Mouse (Mus musculus) heart, embryonic 13.5 days (tissue): ENCODE measurements around the gene Rab5c. TPM values are rescaled to one million over a fixed set of nuclear protein-coding genes. Genes with fewer than 3 reads are reported as not detected.

Experiments used
- ATAC-seq: fragments of 200-750 bp; cut with Nextera tagmentation; 2 replicates; pipeline ENCODE4 v1.8.0; 2017; ENCODE audit warnings: moderate TSS enrichment; ENCODE audit not compliant: insufficient number of reproducible peaks, low FRiP score, low TSS enrichment; ENCODE audit errors: extremely low read depth
- H3K27ac ChIP-seq: fragments of 300-500 bp; sonication (generic); replicated peaks from 2 replicates; pipeline ENCODE4 v1.5.1; 2015; ENCODE audit warnings: moderate library complexity, mild to moderate bottlenecking, inconsistent platforms
- H3K27me3 ChIP-seq: fragments of 300-500 bp; sonication (generic); replicated peaks from 2 replicates; pipeline ENCODE4 v1.6.1; 2015; ENCODE audit warnings: mild to moderate bottlenecking, inconsistent platforms
- H3K36me3 ChIP-seq: fragments of 300-500 bp; sonication (generic); 2 replicates; pipeline ENCODE4 v1.6.1; 2015; ENCODE audit warnings: mild to moderate bottlenecking, inconsistent platforms
- H3K4me1 ChIP-seq: fragments of 300-500 bp; sonication (generic); 2 replicates; pipeline ENCODE4 v1.6.1; 2015; ENCODE audit warnings: inconsistent platforms
- H3K4me2 ChIP-seq: fragments of 300-500 bp; sonication (generic); 2 replicates; pipeline ENCODE4 v1.6.1; 2015; ENCODE audit warnings: inconsistent platforms, mild to moderate bottlenecking, moderate library complexity
- H3K4me3 ChIP-seq: fragments of 300-500 bp; sonication (generic); 2 replicates; pipeline ENCODE4 v1.5.1; 2015; ENCODE audit warnings: moderate library complexity, mild to moderate bottlenecking, inconsistent platforms
- H3K9ac ChIP-seq: fragments of 300-500 bp; sonication (generic); 2 replicates; pipeline ENCODE4 v1.6.1; 2015; ENCODE audit warnings: inconsistent platforms, mild to moderate bottlenecking, moderate library complexity
- H3K9me3 ChIP-seq: fragments of 300-500 bp; sonication (generic); 2 replicates; pipeline ENCODE4 v1.6.1; 2016; ENCODE audit warnings: inconsistent platforms
- WGBS: fragments of 180-500 bp; shearing (Covaris S2); methylation state at CpG from one replicate; pipeline ENCODE4 v1.1.7; 2015; ENCODE audit warnings: mixed read lengths; 5-methylcytosine and 5-hydroxymethylcytosine counted together
- polyA plus RNA-seq: library from polyadenylated mRNA; unstranded; fragments of >200 nt; fragmentation: Nextera tagmentation; extraction: Ambion mirVana; gene quantifications from 2 replicates; pipeline ENCODE4 v1.2.1, GENCODE M21; 2015

The Rab5c gene
- polyA plus RNA-seq, 1 experiment from 2014 or later, result 13.6 TPM

DNA sequence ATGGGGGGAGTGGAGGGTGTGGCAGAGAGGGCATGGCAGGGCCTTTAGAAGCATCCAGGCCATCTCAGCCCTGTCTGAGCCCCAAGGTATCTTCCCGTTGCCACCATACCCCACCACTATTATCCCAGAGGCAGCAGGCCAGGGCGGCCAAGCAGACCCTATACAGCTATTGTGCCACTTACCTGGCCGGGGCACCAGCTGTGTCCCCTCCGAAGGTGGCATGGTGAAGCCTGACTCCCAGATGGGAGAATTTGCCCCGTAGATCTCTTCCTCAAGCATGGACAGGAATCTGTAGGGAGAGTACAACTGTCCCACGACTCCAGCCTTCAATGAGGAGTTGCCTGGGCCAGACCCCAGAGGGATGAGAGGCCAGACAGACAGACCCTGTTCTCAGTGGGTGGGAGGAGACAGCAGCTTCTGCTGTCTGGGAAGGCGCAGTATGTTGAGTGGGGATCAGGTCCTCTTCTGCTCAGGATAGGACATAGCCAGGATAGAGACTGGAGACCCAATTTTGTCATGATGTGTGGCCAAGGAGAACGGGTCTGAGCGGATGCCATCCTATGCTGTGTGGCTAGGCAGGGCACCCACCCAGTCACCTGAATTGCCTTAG lies 28.7 kb downstream of the Rab5c start:
- no peak overlapping the region for H3K4me3 ChIP-seq
- no peak for ATAC-seq
- no peak overlapping the region for H3K4me2 ChIP-seq
- H3K4me1 ChIP-seq, result peaks cover 30% of the 10 kb centered on the region
- H3K36me3 ChIP-seq, result peaks cover 64% of the 10 kb centered on the region
- H3K9me3 ChIP-seq, result no peaks in the 10 kb centered on the region
- no peaks in the 10 kb centered on the region for H3K27me3 ChIP-seq
- H3K27ac ChIP-seq, result no peak overlapping the region
- WGBS, result 84% methylated on average over 9 of the region's 9 CpGs
- no peak overlapping the region for H3K9ac ChIP-seq

DNA sequence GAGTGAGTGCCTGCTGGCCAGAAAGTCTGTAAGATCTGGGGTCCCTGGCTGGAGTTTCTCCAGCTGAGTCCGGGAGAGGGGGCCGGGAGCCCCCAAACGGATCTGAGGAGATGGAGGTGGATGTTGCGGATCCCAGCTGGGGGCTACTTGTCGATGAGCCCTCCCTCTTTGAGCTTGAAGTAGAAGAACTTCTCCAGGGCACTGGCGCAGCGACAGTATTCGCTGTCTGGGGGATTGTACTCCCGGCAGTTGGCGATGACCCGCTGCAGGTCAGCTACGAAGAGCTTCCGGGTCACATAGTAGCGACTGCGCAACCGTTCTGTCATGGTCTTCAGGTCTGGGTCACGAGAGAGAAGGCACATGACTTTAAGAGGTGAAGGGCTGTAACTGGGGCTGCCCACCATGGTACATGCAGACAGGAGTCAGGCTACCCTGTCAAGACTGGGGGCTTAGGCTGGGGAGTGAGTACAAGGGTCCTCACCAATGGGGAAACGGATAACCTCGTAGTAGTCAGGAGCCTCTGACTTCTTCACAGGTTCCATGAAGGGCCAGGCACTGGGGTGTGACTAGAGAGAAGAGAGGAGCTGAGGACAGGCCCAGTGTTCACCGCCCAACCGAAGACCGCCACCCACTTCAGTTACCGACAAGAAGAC lies 32.8 kb downstream of the Rab5c start:
- 0 out of 2 replicates have a peak, but pooled peaks cover 8% of the 10 kb centered on the region for H3K27me3 ChIP-seq
- H3K4me2 ChIP-seq, result no peak overlapping the region
- H3K4me3 ChIP-seq, result no peak overlapping the region
- peaks cover 61% of the 10 kb centered on the region for H3K36me3 ChIP-seq
- H3K9ac ChIP-seq, result no peak overlapping the region
- WGBS, result 88% methylated on average over 23 of the region's 23 CpGs
- no peaks in the 10 kb centered on the region for H3K9me3 ChIP-seq
- no peak for ATAC-seq
- no peak overlapping the region for H3K27ac ChIP-seq
- peaks cover 17% of the 10 kb centered on the region for H3K4me1 ChIP-seq

GRCm38 (mm10) chr11:100703851-100704531 lies 34.0 kb downstream of the Rab5c start, which contains the start of gene Dhx58:
TSS of gene Dhx58 (minus strand) at chr11:100704271.
- H3K4me3 ChIP-seq, result no peak within 1 kb of the TSS; the same call in 1 of the 2 replicates
- H3K4me1 ChIP-seq, result peaks cover 17% of the 10 kb centered on the region
- WGBS, result 58% methylated on average over 7 of the region's 7 CpGs

GRCm38 (mm10) chr11:100703366-100703765 lies 34.6 kb downstream of the Rab5c start:
- 55% methylated on average over 11 of the region's 11 CpGs for WGBS
- Histone ChIP-seq H3K36me3 (peaks cover 42% of the 10 kb centered on the region), H3K4me1 (peaks cover 17% of the 10 kb centered on the region), H3K9me3 (no peaks in the 10 kb centered on the region), H3K4me2 (peak overlapping the region; percentile 64; the same call in 1 of the 2 replicates), H3K9ac (no peak overlapping the region), H3K27ac (no peak overlapping the region), H3K4me3 (no peak overlapping the region), H3K27me3 (0 out of 2 replicates have a peak, but pooled peaks cover 8% of the 10 kb centered on the region)
- no peak for ATAC-seq

More at GRCm38 (mm10) chr11:100703851-100704531, 34.0 kb downstream of the Rab5c start, which contains the start of gene Dhx58:
- Histone ChIP-seq H3K9me3 (no peaks in the 10 kb centered on the region), H3K4me2 (peak within 1 kb of the TSS; percentile 64; the same call in 1 of the 2 replicates), H3K36me3 (peaks cover 49% of the 10 kb centered on the region), H3K27me3 (0 out of 2 replicates have a peak, but pooled peaks cover 8% of the 10 kb centered on the region), H3K27ac (no peak within 1 kb of the TSS), H3K9ac (peak within 1 kb of the TSS; percentile 72; the same call in 1 of the 2 replicates)
- no peak for ATAC-seq

DNA sequence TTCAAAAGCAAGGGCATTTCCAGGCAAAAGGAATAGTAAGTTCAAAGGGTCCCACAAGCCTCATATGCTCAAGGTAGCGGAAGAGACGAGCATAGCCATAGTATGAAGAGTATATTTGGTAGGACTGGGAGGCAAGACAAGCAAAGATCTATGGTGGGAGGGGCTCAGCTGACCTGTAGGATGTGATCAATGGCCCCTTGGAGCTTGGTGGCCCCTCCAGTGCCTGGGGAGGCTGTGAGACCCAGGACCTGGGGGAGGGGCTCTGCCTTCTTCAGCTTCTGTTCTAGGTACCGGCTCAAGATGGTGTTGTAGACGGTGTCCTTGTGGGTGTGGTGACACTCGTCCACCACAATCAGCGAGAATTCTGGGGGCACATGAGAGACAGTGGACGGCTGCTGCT lies 35.1 kb downstream of the Rab5c start:
- H3K9ac ChIP-seq, result peak overlapping the region; percentile 72
- H3K4me1 ChIP-seq, result peaks cover 17% of the 10 kb centered on the region
- 33% methylated on average over 7 of the region's 7 CpGs for WGBS
- H3K27me3 ChIP-seq, result 0 out of 2 replicates have a peak, but pooled peaks cover 8% of the 10 kb centered on the region
- ATAC-seq, result no peak
- H3K9me3 ChIP-seq, result no peaks in the 10 kb centered on the region
- H3K27ac ChIP-seq, result no peak overlapping the region
- peak overlapping the region; percentile 64 for H3K4me2 ChIP-seq
- H3K4me3 ChIP-seq, result peak overlapping the region; percentile 32
- peaks cover 38% of the 10 kb centered on the region for H3K36me3 ChIP-seq

GRCm38 (mm10) chr11:100702081-100702851 lies 35.7 kb downstream of the Rab5c start:
- Histone ChIP-seq H3K4me3 (peak overlapping the region; percentile 32), H3K27me3 (0 out of 2 replicates have a peak, but pooled peaks cover 8% of the 10 kb centered on the region), H3K4me2 (peak overlapping the region; percentile 64), H3K4me1 (peaks cover 17% of the 10 kb centered on the region), H3K9ac (peak overlapping the region; percentile 72), H3K9me3 (no peaks in the 10 kb centered on the region), H3K27ac (no peak overlapping the region), H3K36me3 (peaks cover 31% of the 10 kb centered on the region)
- 35% methylated on average over 19 of the region's 19 CpGs for WGBS
- ATAC-seq, result no peak

GRCm38 (mm10) chr11:100701301-100701700 lies 36.7 kb downstream of the Rab5c start:
- 0 out of 2 replicates have a peak, but pooled peaks cover 8% of the 10 kb centered on the region for H3K27me3 ChIP-seq
- no peak overlapping the region for H3K27ac ChIP-seq
- H3K4me1 ChIP-seq, result peaks cover 17% of the 10 kb centered on the region
- WGBS, result 6% methylated on average over 14 of the region's 14 CpGs
- peak overlapping the region; percentile 36 for H3K4me3 ChIP-seq
- no peak for ATAC-seq
- H3K9me3 ChIP-seq, result no peaks in the 10 kb centered on the region
- peak overlapping the region; percentile 58 for H3K4me2 ChIP-seq
- H3K9ac ChIP-seq, result 0 out of 2 replicates have a peak overlapping the region, but pooled peaks have one; percentile 21
- H3K36me3 ChIP-seq, result peaks cover 22% of the 10 kb centered on the region

DNA sequence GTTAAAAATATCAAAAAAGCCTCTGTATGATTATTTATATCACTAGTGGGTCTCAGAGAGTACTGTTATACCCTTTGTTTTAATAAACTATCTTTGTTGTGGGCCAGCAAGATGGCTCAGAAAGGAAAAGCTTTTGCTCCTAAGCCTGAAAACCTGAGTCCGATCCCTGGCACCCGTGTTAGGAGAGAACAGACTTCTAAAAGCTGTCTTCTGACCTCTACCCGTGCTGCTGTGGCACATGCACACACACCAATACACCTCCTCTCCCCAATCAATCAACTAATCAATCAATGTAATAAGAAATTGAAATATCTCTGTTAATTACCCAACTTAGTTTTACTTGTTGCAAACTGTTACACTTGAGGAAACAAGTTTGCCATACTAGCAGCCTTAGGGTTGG lies 37.3 kb downstream of the Rab5c start:
- H3K36me3 ChIP-seq, result peaks cover 16% of the 10 kb centered on the region
- peaks cover 17% of the 10 kb centered on the region for H3K4me1 ChIP-seq
- 70% methylated on average over 3 of the region's 3 CpGs for WGBS
- no peaks in the 10 kb centered on the region for H3K9me3 ChIP-seq
- H3K27ac ChIP-seq, result no peak overlapping the region
- H3K9ac ChIP-seq, result no peak overlapping the region
- H3K4me2 ChIP-seq, result 0 out of 2 replicates have a peak overlapping the region, but pooled peaks have one; percentile 58
- no peak for ATAC-seq
- H3K27me3 ChIP-seq, result 0 out of 2 replicates have a peak, but pooled peaks cover 8% of the 10 kb centered on the region
- H3K4me3 ChIP-seq, result no peak overlapping the region

- Histone ChIP-seq H3K4me1 (peaks cover 11% of the 10 kb centered on the region), H3K4me3 (no peak overlapping the region), H3K9me3 (no peaks in the 10 kb centered on the region), H3K4me2 (no peak overlapping the region), H3K27me3 (peaks cover 21% of the 10 kb centered on the region), H3K9ac (no peak overlapping the region), H3K27ac (no peak overlapping the region), H3K36me3 (no peaks in the 10 kb centered on the region)
- no peak for ATAC-seq
- WGBS, result 50% methylated on average over 7 of the region's 7 CpGs
These were observed 40.1 kb downstream of the Rab5c start for GRCm38 (mm10) chr11:100697921-100698320.

DNA sequence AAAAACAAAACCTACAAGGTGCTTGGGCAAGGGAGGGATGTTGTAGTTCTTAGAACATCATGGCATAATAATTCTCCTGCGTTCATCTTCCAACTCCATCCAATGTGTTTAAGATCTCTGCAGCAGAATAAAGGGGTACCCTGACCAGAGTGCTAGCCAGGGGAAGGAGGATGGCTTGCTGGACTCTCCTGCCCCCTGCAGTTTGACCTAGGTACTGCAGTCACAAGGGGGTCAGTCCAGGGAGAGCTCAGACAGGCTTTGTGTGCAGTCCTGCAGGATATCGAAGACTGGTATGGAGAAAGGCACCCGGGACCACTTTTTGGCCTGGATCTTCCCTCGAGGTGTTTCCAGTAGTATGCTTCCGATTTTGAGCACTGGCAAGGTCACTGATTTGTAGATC lies 43.1 kb downstream of the Rab5c start:
- no peak for ATAC-seq
- WGBS, result 32% methylated on average over 5 of the region's 5 CpGs
- no peak overlapping the region for H3K27ac ChIP-seq

More for the DNA sequence above, 43.1 kb downstream of the Rab5c start:
- H3K36me3 ChIP-seq, result no peaks in the 10 kb centered on the region
- no peak overlapping the region for H3K4me3 ChIP-seq
- H3K4me1 ChIP-seq, result peaks cover 14% of the 10 kb centered on the region
- no peaks in the 10 kb centered on the region for H3K9me3 ChIP-seq
- no peak overlapping the region for H3K4me2 ChIP-seq
- peaks cover 43% of the 10 kb centered on the region for H3K27me3 ChIP-seq
- no peak overlapping the region for H3K9ac ChIP-seq
